Mouse (Mus musculus): ENCODE data around the gene Atxn10.

DNA sequence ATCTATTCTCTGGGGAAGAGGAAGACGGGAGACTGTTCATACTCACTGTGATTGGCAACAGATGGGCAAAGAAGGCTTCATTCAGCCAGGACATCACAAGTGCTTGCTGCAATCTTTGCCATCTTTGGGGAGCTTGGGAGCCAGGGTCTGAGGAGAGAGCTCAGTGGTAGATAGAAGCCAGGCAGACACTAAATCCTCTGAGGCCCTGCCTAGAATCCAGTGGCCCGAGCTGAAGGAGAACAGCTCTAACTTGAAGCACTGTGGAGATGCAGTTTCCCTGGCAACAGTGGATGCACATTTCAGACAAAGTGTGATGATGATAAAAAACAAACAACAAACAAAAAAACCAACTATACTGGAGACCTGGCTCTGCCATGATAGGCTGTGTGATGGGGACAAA is 40.1 kb upstream of the Atxn10 start:
- TF ChIP-seq CTCF (IDR thresholded peaks at IDR 0.05; ENCODE audit: low read depth, low read length), result no peak
- no peak for TF ChIP-seq POLR2A (IDR thresholded peaks at IDR 0.05; ENCODE audit: insufficient read depth, low read length)
